Mouse (Mus musculus): ENCODE measurements around the gene Gm43552. TPM values are rescaled to one million over a fixed set of nuclear protein-coding genes. Genes with fewer than 3 reads are reported as not detected.

The Gm43552 gene
- not detected for polyA plus RNA-seq (2017; shearing (Covaris generic))

DNA sequence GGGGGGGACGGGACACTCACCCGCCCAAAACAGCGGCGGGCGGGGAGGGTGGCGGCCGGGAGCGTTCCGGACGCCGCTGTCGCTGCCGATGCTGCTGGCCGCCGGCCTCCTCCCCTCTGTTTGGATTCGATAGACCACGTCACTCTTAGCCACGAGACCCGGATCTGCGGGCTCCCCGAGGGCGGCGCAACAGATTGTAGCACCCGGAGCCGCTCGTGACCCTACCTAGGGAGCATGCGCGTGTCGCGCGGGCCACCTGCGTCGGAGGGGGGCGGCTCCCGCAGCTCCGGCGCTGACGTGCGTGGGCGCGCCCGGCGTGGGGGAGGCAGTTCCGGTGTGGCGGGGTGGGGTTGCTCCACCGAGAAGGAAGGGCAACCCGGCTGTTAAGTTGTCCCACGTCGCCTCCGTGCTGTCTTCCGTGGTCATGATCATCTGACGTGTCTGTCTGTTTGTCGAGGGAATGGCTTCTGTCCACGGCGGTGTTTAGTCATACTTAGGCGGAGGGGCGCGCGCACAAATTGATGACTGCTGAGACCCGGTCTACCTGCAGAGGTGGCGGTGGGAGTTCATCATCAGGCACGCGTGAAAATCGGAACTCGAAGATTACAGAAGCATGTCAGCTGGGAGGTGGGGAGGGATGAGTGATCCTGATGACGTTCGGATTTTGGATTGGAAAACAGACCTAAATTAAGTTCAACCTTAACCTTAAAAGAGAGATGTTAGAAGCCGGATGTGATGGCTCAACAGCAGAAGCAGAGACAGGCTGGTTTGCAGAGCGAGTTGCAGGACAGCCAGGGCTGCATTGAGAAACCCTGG, at the start of gene Gm43552:
Gm43552 (minus strand) TSS at position 118 of the 816 bp plus-strand sequence.

DNA sequence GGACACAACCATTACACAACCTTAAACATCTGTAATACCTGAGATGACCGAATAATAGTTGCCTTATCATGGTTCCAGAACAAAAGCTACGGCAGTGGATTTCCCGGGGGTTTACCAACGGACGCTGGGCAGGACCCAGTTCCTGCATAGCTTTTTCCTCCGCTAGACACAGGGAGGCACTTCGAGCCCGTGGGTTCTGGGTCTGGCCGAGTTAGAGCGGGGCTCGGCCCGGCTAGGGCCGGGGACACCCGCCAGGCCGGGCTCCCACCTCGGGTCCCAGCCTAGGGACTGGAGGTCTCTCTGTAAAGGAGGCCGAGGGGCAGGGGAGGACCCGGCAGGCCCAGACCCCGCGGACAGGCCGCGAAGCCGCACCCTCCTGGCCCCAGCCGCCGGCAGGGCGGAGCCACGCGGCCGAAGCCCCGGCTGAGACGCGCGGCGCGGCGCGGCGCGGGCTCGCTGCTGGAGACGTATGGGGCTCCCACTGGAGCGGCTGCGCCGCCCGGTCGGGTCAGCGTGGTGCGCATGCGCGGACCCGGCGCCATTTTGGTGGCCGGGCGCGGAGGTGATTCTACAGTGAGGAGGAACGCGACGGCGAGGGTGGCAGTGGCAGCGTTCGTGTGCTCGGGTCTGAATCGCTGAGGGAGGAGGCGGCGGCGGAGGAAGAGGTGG, 44.3 kb upstream of the Gm43552 start, which contains the start of the genes Smim14 and Ube2k:
Smim14 (minus strand) TSS at position 434 of the 669 bp plus-strand sequence.
Ube2k (plus strand) TSS at position 483 of the 669 bp plus-strand sequence.

DNA sequence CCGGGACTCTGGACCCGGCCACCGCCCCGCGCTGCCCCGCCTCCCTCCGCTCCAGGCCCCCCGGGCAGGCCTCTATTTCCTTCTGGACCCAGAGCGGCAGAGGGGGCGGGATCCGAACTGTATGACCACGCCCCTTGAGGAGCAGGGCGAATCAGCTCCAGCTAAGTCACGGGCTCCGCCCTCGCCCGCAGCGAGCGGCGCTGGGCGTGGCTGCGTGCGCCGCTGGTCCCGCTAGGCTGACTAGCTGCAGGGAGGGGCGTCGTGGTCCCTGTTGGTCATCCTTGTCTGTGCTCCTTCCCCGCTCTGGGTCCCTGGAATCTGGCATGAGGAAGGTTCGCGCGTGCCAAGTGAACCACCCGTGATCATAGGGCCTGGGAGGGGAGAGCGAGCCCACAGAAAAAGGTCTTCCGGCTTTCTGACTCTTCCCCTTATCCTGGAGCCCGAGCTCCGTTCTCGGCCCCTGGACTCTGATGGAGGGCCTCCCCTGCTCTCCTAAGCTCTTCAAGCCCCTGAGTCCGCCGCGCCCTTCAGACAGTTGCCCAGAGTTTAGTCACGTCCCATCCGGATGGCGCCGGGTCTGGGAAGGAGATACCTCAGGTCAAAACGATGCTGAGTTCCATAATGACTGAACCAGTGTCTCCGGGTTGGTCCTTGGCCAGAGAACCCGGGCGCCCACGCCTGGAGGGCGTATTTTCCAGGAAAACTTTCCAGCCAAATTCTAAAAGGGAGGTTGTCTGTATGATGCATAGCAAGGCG, 56.6 kb downstream of the Gm43552 start, which contains the start of gene Ugdh:
Ugdh (minus strand) TSS at position 144 of the 756 bp plus-strand sequence.

DNA sequence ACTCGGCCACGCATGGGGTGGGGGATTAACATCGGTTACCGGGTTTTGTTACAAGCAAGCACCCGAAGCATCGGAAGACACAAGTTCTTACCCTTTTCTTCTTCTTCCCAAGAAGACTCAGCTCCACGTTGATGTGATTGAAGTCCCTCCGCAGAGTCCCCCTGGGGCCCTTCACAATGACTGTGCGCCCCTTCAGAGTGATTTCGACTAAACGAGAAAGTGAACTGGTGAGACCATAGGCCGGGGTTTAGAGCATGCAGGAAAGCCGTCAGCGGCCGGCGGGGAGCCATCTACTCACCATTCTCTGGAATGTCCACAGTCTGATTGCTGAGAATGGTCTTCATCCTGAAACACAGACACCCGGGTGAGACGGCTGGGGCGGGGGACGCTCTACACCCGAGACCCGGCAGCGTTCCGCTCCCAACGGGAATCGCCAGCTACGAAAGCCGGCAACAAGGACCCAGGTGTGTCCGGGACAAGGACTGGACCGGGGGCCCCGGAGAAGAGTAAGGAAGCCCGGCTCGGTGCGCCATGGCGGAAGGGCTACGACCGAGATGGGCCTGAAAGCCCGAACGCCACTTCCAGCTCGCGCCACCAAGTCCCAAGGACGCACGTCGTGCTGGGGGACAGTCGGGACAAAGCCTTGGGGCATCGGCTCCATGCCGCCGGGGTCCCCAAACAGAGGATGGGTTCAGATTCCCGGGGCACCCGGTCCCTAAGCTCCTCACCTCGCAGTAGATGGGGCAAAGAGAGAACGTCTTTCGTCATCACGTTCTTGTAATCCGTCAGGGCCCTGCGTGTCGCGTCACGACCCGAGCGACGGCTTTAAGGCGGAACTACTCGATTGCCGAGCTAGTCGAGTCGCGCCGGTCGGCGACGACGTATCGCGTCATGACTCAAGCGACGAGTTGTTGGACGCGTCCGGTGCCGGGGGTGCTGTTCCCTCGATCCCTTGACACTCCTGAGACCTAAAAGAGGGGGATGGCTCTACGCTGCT, 101.7 kb downstream of the Gm43552 start, which contains the start of the genes Rpl9 and Lias:
Rpl9 (minus strand) TSS at position 797 of the 997 bp plus-strand sequence.
Lias (plus strand) TSS at position 850 of the 997 bp plus-strand sequence.

Other genes with a start within 250 kb of the Gm43552 start
- 61.6 TPM for gene Rfc1, start 157.2 kb downstream of the Gm43552 start, polyA plus RNA-seq (2017; shearing (Covaris generic))
- gene Klb, start 144.5 kb downstream of the Gm43552 start, polyA plus RNA-seq (2017; shearing (Covaris generic)), result not detected
- 1,143 TPM for gene Rpl9, start 101.4 kb downstream of the Gm43552 start, polyA plus RNA-seq (2017; shearing (Covaris generic))
- gene Lias, start 101.3 kb downstream of the Gm43552 start, polyA plus RNA-seq (2017; shearing (Covaris generic)), result 48.4 TPM
- gene Ugdh, start 56.9 kb downstream of the Gm43552 start, polyA plus RNA-seq (2017; shearing (Covaris generic)), result 45.9 TPM
- 178 TPM for gene Smim14, start 44.4 kb upstream of the Gm43552 start, polyA plus RNA-seq (2017; shearing (Covaris generic))
- gene Ube2k, start 44.4 kb upstream of the Gm43552 start, polyA plus RNA-seq (2017; shearing (Covaris generic)), result 126 TPM
- 37.6 TPM for gene Pds5a, start 205.4 kb upstream of the Gm43552 start, polyA plus RNA-seq (2017; shearing (Covaris generic))